Comparison of ENCODE assay signal across 7 mouse cellular contexts in genomic region chr3:103913451-103913961, GRCm38 (mm10). TPM values are rescaled to one million over a fixed set of nuclear protein-coding genes. Genes with fewer than 3 reads are reported as not detected.
A peak's percentile ranks its signal among the peaks of the same experiment; 100 is the strongest.
DNase-seq lines count a peak whose midpoint lies in the region; ATAC-seq and TF ChIP-seq lines count a peak whose summit lies in the region.

No protein-coding gene starts in this region.

- H3K9ac ChIP-seq in heart, embryonic 15.5 days: peak overlapping the region; percentile 58
- peak overlapping the region; percentile 64 for H3K9ac ChIP-seq in limb, embryonic 13.5 days
- H3K9ac ChIP-seq in midbrain, postnatal 0 days (replicated peaks; ENCODE audit: low read length, poor library complexity, severe bottlenecking): peak overlapping the region; percentile 50

- H3K36me3 ChIP-seq in heart, embryonic 15.5 days: no peaks in the 10 kb centered on the region
- H3K36me3 ChIP-seq in limb, embryonic 13.5 days: no peaks in the 10 kb centered on the region
- no peaks in the 10 kb centered on the region for H3K36me3 ChIP-seq in midbrain, postnatal 0 days (ENCODE audit: insufficient read depth, low read length)

- peak; percentile 9 to 39 for DNase-seq in spleen, postnatal 36 days (ENCODE audit: low spot score in 2 of 2)
- DNase-seq in spleen, adult 12 weeks (ENCODE audit: low spot score): no peak
- peak; percentile 51 for DNase-seq in c-Kit-positive CD71-positive TER-119-negative erythroid progenitor cells, embryonic 14.5 days (ENCODE audit: low read depth)
- DNase-seq in midbrain, postnatal 0 days (ENCODE audit: low spot score): peak; percentile 33
- no peak for DNase-seq in adrenal gland, postnatal 4 days (ENCODE audit: low spot score in 2 of 2)

- peak overlapping the region; percentile 95 for H3K4me3 ChIP-seq in heart, embryonic 15.5 days
- H3K4me3 ChIP-seq in limb, embryonic 13.5 days: peak overlapping the region; percentile 97
- peak overlapping the region; percentile 87 for H3K4me3 ChIP-seq in midbrain, postnatal 0 days (ENCODE audit: low read depth, low read length)

- peak overlapping the region; percentile 90 for H3K27ac ChIP-seq in heart, embryonic 15.5 days
- peak overlapping the region; percentile 84 for H3K27ac ChIP-seq in limb, embryonic 13.5 days
- H3K27ac ChIP-seq in midbrain, postnatal 0 days (ENCODE audit: low read depth, low read length): peak overlapping the region; percentile 89; the same call in 1 of the 2 replicates

- H3K4me1 ChIP-seq in heart, embryonic 15.5 days (replicated peaks): peaks cover 13% of the 10 kb centered on the region
- H3K4me1 ChIP-seq in limb, embryonic 13.5 days: peaks cover 11% of the 10 kb centered on the region
- no peaks in the 10 kb centered on the region; the same call in 1 of the 2 replicates for H3K4me1 ChIP-seq in midbrain, postnatal 0 days (ENCODE audit: insufficient read depth, low read length)

- 9% methylated on average over 11 of the region's 11 CpGs for WGBS in heart, embryonic 15.5 days
- WGBS in limb, embryonic 13.5 days: 9% methylated on average over 11 of the region's 11 CpGs
- WGBS in midbrain, postnatal 0 days: 4% methylated on average over 11 of the region's 11 CpGs

- no peaks in the 10 kb centered on the region for H3K27me3 ChIP-seq in heart, embryonic 15.5 days
- H3K27me3 ChIP-seq in limb, embryonic 13.5 days: no peaks in the 10 kb centered on the region
- H3K27me3 ChIP-seq in midbrain, postnatal 0 days (ENCODE audit: insufficient read depth, low read length): no peaks in the 10 kb centered on the region

- H3K4me2 ChIP-seq in heart, embryonic 15.5 days: peak overlapping the region; percentile 69
- H3K4me2 ChIP-seq in limb, embryonic 13.5 days (replicated peaks): peak overlapping the region; percentile 68
- peak overlapping the region; percentile 59 for H3K4me2 ChIP-seq in midbrain, postnatal 0 days (ENCODE audit: low read depth, low read length, poor library complexity, severe bottlenecking)

- peak; percentile 32 for TF ChIP-seq CTCF in midbrain, postnatal 0 days (IDR thresholded peaks at IDR 0.05)

- no peak for ATAC-seq in heart, embryonic 15.5 days (replicated peaks; ENCODE audit: insufficient number of reproducible peaks, insufficient read depth, low FRiP score, low read depth)
- no peak for ATAC-seq in limb, embryonic 13.5 days (ENCODE audit: low FRiP score, low read depth)
- peak; percentile 9; the same call in 1 of the 2 replicates for ATAC-seq in midbrain, postnatal 0 days (ENCODE audit: low FRiP score)

- H3K9me3 ChIP-seq in heart, embryonic 15.5 days (replicated peaks): no peaks in the 10 kb centered on the region
- no peaks in the 10 kb centered on the region for H3K9me3 ChIP-seq in limb, embryonic 13.5 days
- no peaks in the 10 kb centered on the region for H3K9me3 ChIP-seq in midbrain, postnatal 0 days (ENCODE audit: low read length)

RNA-seq across cellular contexts. Expression of gene Rsbn1, which starts 0.4 kb away (rescaled TPM):
- polyA plus RNA-seq in heart, embryonic 15.5 days (2015; fragmentation: Nextera tagmentation; extraction: Ambion mirVana): 5.7 and 5.8 TPM in 2 replicates
- polyA plus RNA-seq in limb, embryonic 13.5 days (2015; fragmentation: Nextera tagmentation; extraction: Ambion mirVana): 14.4 and 14.6 TPM in 2 replicates
- 35.5 and 38.4 TPM in 2 replicates for total RNA-seq in midbrain, postnatal 0 days (2014; rRNA removed)
- polyA plus RNA-seq in midbrain, postnatal 0 days (2015; fragmentation: Nextera tagmentation; extraction: Ambion mirVana): 18.6 and 21.7 TPM in 2 replicates
- total RNA-seq in adrenal gland, postnatal 4 days (2021): 10 to 100 TPM; 20.3 to 20.9 TPM

RNA-seq across cellular contexts. Expression of gene Ptpn22, which starts 53.9 kb away (rescaled TPM):
- polyA plus RNA-seq in heart, embryonic 15.5 days (2015; fragmentation: Nextera tagmentation; extraction: Ambion mirVana): 0.93 and 3.4 TPM in 2 replicates
- polyA plus RNA-seq in limb, embryonic 13.5 days (2015; fragmentation: Nextera tagmentation; extraction: Ambion mirVana): 0.34 and 0.64 TPM in 2 replicates
- total RNA-seq in midbrain, postnatal 0 days (2014; rRNA removed): 0.09 TPM in 1 of 2 replicates, not detected in the other
- polyA plus RNA-seq in midbrain, postnatal 0 days (2015; fragmentation: Nextera tagmentation; extraction: Ambion mirVana): 0.43 and 0.64 TPM in 2 replicates
- total RNA-seq in adrenal gland, postnatal 4 days (2021): 1 to 10 TPM; 1.1 to 1.4 TPM

RNA-seq across cellular contexts. Expression of gene Phtf1, which starts 54.4 kb away (rescaled TPM):
- 12.8 and 18.2 TPM in 2 replicates for polyA plus RNA-seq in heart, embryonic 15.5 days (2015; fragmentation: Nextera tagmentation; extraction: Ambion mirVana)
- 35.9 and 36.2 TPM in 2 replicates for polyA plus RNA-seq in limb, embryonic 13.5 days (2015; fragmentation: Nextera tagmentation; extraction: Ambion mirVana)
- 24.3 and 31.6 TPM in 2 replicates for total RNA-seq in midbrain, postnatal 0 days (2014; rRNA removed)
- polyA plus RNA-seq in midbrain, postnatal 0 days (2015; fragmentation: Nextera tagmentation; extraction: Ambion mirVana): 14.9 and 15.9 TPM in 2 replicates
- total RNA-seq in adrenal gland, postnatal 4 days (2021): 10 to 100 TPM; 24.3 to 28.9 TPM

Comparison
In these comparisons a context has a peak if more than half of its experiments do, and no peak if none do; other contexts are left out.
1. DNase-seq: peak in spleen, postnatal 36 days (2 of 2), c-Kit-positive CD71-positive TER-119-negative erythroid progenitor cells, embryonic 14.5 days (single experiment) and midbrain, postnatal 0 days (single experiment); none in spleen, adult 12 weeks (single experiment) and adrenal gland, postnatal 4 days (0 of 2).
2. Peak in every context shown above with its lines, with median percentiles within 50 percentile points of each other: H3K27ac ChIP-seq, H3K4me2 ChIP-seq, H3K4me3 ChIP-seq and H3K9ac ChIP-seq.